Mouse (Mus musculus) thymus, adult 18-20 months (tissue): Measurements from ENCODE around the gene Pan3.
A peak's percentile ranks its signal among the peaks of the same experiment; 100 is the strongest.

Source experiments
- DNase-seq, 2 experiments: peaks; one replicate each; pipeline ENCODE4 v3.0.0; 2022; ENCODE audit warnings: mixed read lengths in 2 of 2

The Pan3 gene

GRCm38 (mm10) chr5:147429535-147430305 is at the start of gene Pan3:
Pan3 (plus strand) TSS chr5:147430161.
- peak; percentile 91 to 93 for DNase-seq

DNA sequence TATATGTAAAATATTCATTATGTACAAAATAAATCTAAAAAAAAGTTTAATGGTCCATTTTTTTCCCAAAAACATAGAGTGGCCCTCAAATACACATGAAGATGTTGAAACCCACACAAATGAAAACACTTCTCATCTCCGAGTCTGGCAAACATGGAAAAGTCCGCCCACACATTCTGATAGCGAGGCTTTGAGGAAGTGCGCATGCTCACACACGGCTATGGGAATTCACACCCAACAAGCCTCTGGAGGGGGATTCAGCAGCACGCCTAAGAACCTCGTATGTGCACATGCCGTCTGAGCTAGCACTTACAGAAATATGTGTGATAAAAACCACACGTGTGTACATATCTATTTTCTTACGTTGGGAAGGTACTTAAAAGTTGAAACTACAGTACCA is 48.6 kb upstream of the Pan3 start:
- no peak for DNase-seq

- DNase-seq, result no peak
Measured at GRCm38 (mm10) chr5:147386865-147387264, 43.1 kb upstream of the Pan3 start.

DNA sequence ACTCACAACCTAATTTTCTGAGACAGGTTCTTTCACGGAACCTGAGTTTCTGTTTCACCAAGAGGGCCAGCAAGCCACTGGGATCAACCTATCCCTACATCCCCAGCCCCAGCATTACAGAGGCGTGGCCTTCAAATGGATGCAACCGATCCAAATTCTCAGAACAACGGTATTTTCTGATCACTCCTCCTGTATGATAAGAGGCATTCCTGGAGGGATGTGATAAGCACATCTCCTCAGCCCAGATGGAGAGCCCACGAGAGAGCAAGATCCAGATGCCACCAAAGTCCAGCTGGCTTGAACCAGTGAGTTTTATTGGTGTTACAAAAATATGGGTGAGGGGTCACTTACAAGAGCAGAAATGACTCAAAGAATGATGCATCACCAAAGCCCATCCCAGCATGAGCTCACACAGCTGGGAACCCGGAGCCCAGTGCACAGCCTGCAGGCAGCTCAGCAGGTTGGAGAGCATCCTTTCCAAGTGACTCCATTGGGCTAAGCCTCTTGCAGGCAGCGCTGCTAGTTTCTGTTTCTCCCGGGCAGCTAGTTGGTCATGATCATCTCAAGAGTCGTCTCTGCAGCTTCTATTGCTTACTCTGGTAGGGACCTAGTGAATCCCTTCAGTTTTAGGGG is 41.5 kb upstream of the Pan3 start:
- DNase-seq, result no peak

- no peak for DNase-seq
Measured at GRCm38 (mm10) chr5:147389052-147389451, 40.9 kb upstream of the Pan3 start.

DNA sequence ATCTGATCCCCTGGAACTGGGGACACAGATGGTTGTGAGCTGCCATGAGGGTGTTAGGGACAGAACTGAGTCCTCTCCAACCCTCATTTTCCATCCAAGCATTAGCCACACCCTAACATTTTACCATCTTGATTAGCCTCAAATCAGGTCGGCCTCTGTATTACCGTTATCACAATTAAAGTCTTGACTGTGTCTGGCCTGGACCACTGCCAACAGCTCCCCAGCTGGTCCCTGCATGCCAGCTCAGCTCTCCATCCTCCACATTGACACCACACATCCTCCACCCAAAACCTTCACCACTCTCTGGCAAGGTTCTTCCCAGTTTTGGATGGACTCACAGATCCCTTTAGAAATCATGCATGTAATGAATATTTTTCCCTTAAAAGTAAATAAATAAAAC is 39.2 kb upstream of the Pan3 start:
- DNase-seq, result no peak

DNA sequence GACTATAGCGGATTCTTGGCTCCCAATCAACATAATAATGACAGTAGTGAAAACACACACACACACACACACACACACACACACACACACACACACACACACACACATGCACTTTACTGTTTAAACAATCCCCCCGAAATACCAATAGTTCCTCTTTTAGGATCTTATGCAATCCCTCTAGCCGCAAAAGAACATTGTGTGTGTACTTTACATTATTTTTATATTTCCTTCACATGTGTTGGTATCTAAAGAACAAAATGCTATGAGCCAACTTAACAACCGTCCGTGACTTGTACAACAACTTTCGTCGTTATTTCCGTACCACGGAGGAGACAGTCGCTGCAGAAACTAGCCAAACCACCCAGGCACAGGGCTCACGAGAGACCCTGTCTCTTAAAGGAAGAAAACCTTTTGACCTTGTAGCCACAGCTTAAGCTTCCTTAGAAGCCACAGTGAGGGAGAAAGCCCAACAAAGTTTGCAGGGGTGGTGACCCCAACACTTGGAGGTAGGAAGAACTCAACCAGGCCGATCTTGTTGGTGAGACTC is 37.2 kb upstream of the Pan3 start:
- DNase-seq, result no peak

GRCm38 (mm10) chr5:147395050-147395449 is 34.9 kb upstream of the Pan3 start:
- DNase-seq, result no peak

GRCm38 (mm10) chr5:147399843-147400504 is 30.0 kb upstream of the Pan3 start, which contains the start of gene Flt3:
Flt3 (minus strand) TSS chr5:147400489.
- DNase-seq, result no peak

DNA sequence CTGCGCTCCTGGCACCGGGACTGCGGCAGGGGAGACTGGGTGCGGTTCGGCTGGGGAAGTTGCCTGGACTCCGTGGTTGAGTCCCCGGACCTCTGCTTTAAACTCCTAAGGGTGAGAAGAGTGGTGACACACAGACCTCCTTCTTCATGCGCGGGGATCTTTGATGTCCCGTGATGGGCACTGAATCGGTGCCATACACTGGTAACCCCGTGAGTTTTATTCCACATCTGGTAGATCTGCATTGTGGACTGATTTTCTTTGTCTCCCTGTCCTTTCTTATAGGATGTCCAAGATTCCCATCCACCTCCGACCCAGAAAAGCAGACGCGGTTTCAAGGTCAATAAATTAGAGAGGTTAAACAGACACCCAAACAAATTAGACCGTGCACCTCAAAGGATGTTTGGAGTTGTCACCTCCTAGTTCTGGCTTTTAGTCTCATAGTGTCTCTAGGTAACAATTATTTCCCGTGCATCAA is 29.4 kb upstream of the Pan3 start:
- no peak for DNase-seq

GRCm38 (mm10) chr5:147401024-147401423 is 28.9 kb upstream of the Pan3 start:
- no peak for DNase-seq

DNA sequence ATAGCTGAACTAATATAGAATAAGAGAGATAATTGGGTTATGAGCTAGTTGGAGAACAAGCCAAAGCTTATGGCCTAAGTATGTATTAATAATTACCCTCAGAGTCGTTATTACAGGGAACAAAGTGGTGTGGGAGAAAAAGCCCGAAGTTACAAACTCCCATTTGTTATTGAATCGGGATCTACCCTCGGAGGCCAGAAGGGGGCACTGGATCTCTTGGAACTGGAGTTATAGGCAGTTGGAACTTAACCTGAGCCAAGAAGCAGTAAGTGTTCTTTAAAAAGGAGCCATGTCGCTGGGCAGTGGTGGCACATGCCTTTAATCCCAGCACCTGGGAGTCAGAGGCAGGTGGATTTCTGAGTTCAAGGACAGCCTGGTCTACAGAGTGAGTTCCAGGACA is 27.5 kb upstream of the Pan3 start:
- no peak for DNase-seq

DNA sequence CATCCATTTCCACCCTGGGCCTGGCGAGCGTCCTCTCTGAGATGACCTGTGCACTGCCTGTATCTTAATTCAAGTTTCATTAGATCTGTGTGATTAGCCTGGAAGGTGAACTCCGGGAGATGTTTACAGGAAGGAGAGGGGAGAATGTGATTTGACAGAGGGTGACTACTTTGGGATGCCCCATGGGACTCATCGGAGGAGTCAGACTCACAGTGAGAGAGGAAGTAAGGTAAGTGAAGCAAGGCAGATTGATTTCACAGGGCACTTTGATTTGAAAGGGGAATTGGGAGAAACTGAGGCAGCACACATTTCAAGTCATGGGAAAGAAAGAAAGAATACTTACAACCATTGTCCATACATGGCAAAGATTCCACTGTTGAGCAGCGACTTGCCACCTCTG is 23.8 kb upstream of the Pan3 start:
- no peak for DNase-seq

- no peak for DNase-seq
Measured at GRCm38 (mm10) chr5:147408731-147409130, 21.2 kb upstream of the Pan3 start.

- no peak for DNase-seq
Measured at GRCm38 (mm10) chr5:147410585-147410984, 19.4 kb upstream of the Pan3 start.

- DNase-seq, result no peak
Measured at GRCm38 (mm10) chr5:147417986-147418385, 12.0 kb upstream of the Pan3 start.

GRCm38 (mm10) chr5:147418394-147419121 is 11.4 kb upstream of the Pan3 start:
- peak; percentile 46 to 68 for DNase-seq

DNA sequence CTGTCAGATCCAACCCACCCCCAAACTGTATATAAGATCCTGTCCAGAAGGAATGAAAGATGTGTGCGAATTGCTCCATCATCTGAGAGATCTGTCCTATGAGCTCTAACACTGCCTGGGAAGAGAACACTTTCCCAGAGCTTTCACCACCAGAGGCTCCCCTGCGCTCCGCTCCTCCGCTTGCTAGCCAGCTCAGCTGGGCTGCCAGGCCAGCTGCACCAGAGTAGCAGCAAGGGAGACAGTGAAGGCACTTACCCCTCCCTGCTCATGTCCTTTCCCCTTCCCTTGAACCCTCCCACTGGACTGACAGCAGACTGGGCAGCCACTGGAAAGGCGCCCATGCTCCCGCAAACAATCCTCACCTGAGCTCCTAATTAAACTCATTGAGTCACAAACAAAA is 6.3 kb upstream of the Pan3 start:
- DNase-seq, result peak in 1 of 2 experiments; percentile 10

GRCm38 (mm10) chr5:147426048-147426805 is 3.7 kb upstream of the Pan3 start:
- DNase-seq, result peak; percentile 48 to 74

DNA sequence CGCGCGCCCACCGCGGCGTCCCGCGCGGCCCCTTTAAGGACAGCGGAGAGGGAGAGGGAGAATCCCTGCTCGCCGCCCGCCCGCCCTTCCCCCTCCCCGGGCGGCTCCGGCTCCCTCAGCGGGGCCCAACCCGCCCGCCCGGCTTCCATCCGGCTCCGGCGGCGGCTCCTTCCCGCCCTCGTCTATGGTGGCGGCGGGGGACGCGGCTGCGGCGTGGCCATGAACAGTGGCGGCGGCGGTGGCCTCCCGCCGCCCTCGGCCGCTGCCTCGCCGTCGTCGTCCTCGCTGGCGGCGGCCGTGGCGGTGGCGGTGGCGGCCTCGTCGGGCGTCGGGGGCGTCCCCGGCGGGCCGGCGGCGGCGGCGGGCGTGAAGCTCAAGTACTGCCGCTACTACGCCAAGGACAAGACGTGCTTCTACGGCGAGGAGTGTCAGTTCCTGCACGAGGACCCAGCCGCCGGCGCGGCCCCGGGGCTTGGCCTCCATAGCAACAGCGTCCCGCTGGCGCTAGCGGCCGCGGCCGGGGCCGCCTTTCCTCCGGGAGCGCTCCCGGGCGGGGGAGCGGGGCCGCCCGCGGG is 487 bp downstream of the Pan3 start:
- DNase-seq, result peak; percentile 33 to 34
